Mouse (Mus musculus) left cerebral cortex, adult 11 months (tissue): ENCODE data around the gene Mgat4a.
"Not testable (repeated sequence)": the region's sequence is repeated elsewhere in the genome, so short reads cannot be mapped to it uniquely, and the experiment has no call there.

Source experiments
- DNase-seq: peaks from one replicate; pipeline ENCODE4 v3.0.0; 2022; ENCODE audit warnings: low spot score

Mgat4a gene

DNA sequence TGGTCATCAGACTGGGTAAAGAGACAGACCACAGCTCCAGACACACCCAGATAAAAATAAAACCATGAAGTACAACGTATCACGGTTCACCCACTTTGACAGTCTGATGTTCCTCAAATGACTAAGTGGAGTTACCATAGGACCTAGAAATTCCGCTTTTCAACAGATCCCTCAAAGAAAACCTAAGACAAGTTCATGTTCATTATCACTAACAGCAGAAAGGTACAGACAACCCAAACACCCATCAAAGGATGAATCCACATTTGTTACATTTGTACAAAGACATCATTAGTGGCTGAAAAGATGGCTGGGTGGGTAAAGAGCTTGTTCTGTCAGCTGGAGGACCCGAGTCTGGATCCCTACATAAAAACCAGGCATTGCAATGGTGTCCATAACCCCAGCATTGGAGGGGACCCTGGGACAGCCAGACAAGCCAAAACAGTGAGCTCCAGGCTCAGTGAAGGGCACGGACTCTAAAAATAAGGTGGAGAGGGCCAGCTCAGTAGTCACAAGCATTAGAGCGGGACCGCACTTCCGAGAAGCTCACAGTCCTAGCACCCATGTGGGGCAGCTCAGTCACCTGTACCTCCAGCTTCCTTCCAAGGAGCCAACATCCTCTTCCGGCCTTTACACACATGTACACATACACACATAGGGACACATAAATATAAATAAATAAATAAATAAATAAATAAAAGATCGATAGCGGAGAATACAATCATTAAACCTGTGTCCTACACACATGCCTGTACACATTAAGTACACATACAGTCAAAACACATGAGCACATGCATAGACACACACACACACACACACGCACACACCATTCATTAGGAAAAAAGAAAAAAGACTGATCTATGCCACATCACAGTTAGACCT lies 8.9 kb downstream of the Mgat4a start:
- no peak for DNase-seq

DNA sequence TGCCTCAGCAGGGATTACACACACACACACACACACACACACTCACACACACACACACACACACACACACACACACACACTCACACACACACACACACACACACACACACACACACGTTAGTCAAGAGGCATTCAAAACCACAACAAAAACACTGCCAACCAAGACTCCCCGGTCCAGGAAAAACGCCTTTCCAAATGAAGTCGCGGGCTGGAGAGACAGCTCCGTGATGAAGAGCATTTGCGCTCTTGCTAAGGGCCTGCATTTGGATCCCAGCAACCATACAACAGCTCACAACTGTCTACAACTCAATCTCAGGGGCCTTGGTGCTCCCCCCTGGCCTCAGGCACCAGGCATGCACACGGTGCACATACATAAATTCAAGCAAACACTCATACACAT lies 10.8 kb downstream of the Mgat4a start:
- no peak for DNase-seq

DNA sequence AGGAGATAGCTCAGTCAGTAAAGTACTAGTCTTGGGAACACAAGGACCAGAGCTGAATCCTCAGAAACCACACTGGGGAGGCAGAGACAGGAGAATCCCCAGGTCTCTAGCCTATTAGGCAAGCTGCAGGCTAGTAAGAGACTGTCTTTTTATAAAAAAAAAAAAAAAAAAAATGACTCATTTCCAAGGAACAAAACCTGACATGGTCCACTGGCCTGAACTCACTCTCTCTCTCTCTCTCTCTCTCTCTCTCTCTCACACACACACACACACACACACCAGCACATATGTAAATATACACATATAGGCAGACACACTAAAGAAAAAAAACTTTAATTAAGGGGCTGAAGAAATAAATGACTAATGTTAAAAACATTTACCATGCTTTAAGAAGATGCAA lies 14.6 kb downstream of the Mgat4a start:
- DNase-seq = no peak

DNA sequence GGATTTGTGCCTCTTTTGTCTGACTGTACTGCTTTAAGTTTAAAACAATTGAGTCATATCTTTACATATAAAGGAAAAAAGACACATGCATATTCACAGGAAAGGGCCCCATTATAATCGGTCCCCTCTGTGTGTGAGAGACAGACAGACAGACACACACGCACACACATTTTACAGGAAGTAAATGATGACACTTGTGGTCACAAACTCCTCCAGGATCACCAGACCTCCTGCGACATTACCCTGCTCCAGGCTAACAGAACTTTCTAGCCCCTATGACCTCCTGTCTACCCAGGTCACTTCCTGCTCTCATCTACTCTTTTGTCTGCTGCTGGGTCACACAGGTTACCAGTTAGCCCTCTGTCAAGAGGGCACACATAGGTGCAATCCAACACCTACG lies 16.1 kb downstream of the Mgat4a start:
- DNase-seq = no peak

DNA sequence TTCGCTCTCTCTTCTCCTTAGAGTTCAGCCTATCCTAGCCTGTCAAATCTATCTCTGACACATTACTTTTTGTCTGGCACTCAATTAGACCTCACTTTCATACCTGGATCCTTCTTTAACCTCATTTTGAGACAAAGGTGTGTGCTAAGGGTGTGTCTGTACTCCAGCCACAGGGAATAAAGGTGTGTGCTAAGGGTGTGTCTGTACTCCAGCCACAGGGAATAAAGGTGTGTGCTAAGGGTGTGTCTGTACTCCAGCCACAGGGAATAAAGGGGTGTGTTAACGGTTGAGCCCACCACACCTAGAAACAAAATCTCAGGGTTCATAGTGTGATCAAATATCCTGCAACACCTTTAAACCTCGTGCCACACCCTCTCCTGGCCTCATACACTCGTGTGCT lies 16.7 kb downstream of the Mgat4a start:
- DNase-seq = not testable (repeated sequence)

DNA sequence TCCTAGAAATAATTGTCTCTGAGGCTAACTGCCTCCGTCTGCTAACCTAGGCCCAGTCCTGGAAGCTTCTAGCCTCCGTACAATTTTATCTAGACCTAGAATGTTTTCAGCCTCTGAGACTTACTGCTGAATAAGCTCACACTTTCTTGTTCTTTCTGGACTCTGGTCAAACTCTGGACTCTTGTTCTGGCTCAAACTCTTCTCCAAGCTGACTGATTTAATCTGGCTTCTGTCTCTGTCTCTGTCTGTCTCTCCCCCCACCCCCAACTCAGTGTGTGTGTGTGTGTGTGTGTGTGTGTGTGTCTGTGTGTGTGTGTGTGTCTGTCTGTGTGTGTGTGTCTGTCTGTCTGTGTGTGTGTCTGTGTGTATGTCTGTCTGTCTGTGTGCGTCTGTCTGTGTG lies 17.3 kb downstream of the Mgat4a start:
- not testable (repeated sequence) for DNase-seq

DNA sequence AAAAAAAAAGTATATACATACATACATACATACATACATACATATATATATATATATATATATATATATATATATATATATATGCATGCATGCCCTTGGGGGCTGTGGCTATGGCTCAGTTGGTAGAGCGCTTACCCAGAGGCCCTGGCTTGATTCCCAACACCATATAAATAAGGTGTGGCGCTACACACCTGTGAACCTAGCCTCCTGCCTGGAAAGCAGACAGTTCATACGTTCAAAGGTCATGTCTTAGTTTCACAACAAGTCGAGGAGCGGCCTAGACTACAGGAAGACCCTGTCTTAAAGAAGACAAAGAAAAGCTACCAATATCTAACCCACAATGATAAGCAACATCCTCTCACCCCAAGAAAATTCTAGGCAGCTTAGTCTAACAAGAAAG lies 18.7 kb downstream of the Mgat4a start:
- DNase-seq = no peak

DNA sequence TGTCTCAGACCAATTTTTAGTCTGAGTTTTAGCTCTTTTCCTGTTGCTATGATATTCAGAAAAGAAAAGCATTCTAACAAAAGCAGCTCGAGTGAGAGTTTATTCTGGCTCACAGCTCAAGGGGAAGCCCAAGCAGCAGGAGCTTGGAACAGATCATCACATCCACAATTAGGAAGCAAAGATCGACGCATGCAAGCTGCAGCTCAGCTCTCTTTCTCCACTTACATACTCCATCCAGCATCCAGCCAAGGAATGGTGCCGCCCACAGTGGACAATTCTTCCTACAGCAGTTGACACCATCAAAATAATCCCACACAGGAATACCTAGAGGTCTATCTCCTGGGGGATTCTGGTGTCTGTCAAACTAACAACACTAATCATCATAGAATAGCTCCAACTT lies 22.0 kb downstream of the Mgat4a start:
- no peak for DNase-seq

DNA sequence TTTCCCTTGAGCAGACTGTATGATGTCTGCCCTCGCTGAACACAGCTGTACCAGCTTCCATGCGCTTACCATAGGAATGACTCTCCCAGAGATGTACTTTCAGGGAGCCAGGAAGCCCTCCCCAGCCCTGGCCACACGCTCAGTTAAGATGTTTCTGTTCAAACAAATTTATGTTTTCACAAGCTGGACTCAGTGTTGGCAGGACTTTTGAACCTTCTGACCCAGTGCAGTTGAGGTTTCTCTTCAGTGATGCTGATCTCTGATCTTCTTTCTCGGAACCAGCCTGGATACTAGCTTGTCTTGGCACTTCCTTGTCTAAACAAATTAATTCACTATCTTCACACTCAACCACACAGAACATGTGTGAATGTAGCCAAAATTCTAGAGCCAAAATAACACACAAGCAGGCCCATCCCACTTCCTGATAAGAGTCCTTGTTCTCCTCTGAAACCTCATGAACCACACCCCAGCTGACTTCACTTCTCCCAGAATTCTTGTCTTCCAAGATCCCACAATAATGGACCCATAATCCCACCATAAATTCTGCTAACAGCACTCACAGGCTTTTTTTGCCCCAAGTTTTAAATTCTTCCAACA lies 22.6 kb downstream of the Mgat4a start:
- DNase-seq = no peak

DNA sequence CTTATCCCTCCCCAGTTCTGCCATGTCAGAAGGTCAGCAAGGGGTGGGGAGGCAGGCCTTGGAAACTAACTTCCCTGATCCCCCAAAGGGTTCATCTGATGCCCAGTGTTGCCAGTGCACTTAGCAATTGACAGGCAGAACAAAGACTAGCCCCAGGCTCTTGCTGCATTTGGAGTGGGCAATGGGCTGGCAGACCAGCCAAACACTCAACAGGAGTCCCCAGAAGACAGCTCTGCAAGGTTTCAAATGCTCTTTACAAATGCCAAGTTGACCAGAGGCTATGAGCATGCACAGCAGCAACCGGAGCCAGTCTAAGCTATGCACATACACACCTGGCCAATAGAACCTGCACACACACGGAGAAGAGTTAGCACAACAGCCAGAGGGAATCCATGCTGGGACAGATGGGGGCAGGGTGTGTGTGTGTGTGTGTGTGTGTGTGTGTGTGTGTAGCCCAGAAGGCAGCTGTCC lies 27.8 kb downstream of the Mgat4a start:
- DNase-seq = no peak

DNA sequence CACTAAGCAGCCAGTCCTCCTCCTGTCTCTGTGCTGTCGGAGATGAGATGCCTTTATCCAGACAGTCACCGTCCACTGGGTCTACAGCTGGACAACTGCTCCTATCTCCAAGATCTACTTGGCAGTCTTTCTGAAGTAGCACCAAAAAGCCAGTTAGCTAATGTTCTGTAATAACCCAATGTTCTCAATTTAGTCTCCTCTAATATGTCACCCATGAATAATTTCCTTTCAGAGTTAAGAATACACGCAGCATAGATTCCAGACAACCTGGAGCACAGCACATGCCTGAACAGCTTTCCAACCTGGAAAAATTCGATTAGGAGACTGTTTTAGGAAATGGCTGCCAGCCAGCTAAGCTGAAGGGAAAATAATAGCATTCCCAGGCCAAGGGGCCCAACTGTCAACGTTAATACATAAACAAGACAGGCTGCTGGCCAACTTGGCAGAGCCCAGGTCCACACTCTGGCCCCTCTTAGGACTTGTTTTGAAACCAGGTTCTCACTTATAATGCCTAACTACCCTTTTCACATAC lies 28.6 kb downstream of the Mgat4a start:
- no peak for DNase-seq

DNA sequence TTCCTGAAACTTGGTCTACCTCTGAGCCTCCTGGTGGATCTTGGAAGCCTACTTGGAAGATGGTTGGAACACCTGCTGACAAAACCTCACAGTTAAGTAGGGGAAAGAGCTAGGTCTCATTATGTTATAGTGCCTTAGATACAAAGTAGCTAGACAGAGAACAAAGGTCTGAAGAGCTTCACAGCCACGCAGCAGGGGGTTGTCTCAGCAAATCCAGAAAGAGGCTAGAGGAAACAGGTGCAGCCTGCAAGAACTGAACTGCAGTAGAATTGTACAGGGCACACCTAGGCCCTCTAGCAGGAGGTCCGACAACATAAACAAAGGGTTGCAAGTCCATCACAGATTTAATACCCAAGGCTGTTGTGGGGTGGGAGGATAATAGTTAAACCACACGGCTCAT lies 30.6 kb downstream of the Mgat4a start:
- DNase-seq = no peak

DNA sequence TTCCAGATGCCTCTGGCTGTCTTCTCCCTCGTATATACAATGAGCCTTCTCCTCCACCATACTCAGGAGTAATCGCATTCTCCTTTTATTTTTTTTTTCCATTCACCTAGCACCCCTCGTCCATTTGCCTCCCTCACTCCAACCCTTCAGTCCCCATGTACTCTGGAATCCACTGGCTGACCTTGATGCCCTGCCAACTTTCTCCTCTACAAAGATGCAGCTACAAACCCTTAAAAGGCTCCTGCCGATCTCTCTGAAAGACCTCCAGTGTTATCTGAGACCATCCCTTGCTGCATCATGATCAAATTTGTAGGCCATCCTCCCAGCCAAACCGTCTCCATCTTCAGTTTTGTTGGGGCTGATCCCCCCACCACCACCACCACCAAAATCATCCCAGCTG lies 31.4 kb downstream of the Mgat4a start:
- no peak for DNase-seq

DNA sequence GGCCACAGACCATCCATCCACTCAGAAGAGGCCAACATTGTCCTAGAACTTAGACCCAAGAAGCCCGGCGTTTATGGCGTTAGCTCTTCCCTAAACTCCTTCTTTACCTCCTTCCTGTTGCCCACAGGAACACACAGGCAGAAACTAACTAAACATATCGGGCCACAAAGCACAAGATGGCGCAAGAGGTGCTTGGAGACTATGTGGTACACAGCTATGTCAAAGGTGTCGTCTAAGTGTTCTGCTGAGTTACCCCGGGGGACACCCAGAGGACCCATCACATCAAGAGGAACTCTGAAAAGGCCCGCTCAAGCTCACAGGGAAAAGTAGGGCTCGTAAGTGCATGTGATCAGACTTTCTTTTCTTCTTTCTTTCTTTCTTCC lies 35.5 kb downstream of the Mgat4a start:
- DNase-seq = no peak

DNA sequence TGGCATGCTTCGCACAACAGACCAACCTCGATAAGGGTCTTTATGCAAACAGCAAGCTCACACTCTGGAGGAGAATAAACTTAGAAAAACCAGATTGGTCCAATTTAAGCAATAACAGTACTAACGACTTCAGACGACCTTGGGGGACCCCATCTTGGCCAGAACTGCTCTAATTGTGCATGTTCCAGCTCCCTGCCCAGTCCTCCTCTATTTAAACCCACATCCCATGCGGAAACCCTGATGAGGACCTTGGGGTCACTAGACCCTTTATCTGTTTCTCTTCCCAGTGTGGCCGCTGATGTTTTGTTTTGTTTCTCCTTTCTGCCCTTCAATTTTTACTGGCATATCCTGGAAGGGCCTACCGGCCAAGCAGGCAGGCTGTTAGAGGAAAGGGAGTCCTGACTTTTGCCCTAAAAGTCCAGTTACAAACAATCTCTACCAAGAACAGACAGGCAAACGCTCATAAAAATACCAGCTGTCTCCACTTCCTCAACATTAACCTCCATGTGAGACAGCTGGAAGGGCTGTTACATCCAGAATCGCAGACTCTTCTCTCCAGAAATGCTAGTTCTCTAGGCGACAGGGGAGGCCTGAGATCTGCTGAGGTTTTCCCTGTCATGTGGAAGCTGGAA lies 36.0 kb downstream of the Mgat4a start:
- no peak for DNase-seq

DNA sequence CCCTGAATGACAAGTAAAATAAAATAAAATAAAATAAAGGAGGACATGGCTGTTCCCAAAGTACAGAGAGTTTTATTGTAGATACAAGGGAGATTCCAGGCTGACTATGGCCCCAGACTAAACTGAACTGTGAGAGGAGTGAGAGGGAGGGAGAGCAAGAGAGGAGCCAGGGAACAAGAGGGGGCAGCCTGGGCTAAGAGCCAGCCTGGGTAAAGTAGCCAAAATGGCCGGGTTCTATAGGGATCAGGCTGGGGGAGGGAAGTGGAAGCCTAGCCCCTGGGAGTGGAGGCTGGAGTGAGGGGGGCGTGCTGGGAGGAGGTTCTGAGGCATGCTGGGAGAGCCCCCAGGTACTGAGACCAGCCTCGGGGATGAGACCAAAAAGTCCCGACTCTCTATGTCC lies 37.2 kb downstream of the Mgat4a start:
- no peak for DNase-seq

DNA sequence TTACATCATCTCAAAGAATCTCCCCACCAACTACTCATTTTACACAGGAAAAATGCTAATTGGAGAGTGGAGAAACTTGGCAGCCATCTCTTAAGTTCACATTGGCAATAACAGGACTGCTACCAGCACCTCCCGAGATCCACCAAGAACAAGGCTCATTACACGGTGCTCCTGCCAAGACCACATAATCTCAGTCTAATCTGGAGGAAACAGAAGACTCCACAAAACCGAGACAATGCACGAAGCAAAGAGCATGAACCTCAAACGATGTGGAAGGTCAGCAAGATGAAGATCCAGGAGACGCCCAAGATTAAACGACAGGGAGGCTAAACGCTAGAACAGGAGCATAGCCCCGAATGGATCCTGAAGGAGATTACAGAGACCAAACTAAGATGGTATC lies 38.5 kb downstream of the Mgat4a start:
- DNase-seq = no peak

DNA sequence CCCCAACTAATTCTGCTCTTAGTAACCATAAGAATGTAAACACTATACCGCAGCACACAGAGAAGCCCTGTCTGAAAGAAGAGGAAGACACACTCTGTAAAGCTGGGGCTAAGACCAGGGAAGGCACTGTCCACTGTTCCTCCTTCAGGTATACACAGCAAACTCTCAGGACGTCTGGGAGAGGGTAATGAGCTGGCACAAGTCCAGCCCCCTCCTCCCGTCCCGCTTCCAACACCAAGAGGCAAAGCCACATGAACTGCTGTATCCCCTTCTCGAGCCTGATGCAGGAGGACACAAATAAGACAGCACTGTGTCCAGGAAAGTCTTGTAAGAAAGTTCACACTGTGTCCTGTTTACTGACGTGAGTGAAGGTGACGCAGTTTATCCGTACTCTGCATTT lies 40.1 kb downstream of the Mgat4a start:
- DNase-seq = no peak

DNA sequence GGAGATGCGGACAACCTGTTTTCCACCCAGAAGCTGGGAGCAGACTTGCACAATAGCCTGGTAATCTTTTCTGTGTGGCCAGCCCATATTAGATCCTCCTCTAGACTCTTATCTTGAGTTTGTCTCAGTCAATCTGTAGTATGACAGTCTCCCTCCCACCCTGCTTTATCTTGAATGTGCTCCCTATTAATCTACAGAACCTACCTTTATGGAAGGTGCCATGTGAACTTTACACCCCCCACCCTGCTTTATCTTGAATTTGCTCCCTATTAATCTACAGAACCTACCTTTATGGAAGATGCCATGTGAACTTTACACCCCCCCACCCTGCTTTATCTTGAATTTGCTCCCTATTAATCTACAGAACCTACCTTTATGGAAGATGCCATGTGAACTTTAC lies 41.4 kb downstream of the Mgat4a start:
- DNase-seq = not testable (repeated sequence)

DNA sequence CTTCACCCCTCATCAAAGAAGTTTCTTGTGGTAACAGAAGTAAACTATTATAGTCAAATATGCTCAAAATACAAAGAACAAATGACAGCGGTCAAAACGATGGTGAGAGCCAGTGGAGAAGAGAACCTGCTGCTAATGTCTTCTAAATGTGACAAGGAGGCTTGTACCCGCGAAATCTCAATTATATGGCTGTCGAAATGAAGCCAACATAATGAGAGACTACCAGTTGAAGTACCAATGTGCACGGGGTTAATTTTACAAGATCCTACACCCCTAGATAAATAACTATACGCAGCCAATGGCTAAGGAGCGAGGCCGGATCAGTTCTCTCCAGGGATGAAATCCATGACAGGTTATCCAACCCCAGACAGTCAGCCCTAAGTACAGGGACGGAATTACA lies 41.9 kb downstream of the Mgat4a start:
- DNase-seq = no peak

DNA sequence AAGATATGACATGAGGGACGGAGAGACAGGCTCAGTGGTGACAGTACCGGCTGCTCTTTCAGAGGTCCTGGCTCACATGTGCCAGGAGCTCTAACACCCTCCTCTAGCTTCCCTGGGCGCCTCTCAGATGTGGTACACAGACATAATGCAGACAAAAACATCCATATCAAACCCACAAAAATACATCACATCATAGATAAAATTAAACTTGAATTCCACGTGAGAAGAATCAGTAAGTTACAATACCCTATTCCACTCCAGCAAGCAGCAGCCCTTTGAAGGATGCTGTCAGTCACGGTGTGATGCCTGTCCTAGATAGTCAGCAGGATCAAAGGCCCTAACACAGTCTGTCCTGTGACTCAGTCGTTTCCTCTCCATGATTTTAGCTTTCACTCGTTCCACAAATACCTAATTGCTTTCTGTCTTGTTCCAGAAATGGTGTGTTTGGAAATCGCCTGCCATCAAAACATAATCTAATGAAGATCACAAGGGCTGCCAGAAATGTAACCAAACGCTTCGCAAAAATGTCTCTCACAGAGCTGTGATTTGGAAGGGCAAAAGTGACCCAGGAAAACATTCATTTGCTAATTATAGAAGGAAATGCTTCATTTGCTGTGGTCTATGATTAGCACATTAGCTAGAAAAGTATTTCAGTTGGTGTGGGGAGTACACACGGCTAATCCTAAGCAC lies 44.1 kb downstream of the Mgat4a start:
- no peak for DNase-seq

DNA sequence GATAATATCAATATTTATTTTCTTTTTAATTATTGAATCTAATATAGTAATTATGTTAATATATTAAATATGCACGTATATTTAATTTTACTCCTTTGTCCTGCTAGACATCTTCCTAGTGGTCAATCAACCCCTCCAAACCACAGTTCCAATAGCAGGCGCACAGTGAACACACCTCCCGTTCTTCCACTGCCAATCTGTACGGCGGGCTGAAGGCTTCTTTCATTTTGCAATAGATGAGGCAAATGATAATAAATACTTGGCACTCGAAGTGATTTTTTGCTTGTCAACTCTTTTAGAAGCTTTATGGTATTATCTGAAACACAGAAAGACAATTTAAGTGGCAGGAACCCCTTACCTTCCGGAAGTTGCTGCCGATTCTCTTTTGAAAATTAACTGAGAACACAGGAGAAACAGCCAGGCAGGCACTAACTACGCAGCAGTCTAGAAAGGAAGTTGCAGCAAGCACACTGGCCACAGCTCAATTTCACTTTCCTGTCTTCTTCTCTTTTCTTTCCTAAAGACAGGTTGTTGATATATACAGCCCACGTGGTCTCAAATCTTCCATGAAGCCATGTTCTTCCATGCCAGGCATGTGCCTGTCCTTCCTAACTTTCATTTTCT lies 45.0 kb downstream of the Mgat4a start:
- no peak for DNase-seq
